Mouse (Mus musculus) limb, embryonic 15.5 days (tissue): Measurements from ENCODE around the gene Atl2. TPM values are rescaled to one million over a fixed set of nuclear protein-coding genes. Genes with fewer than 3 reads are reported as not detected.

Experiments used
- ATAC-seq: fragments of 200-750 bp; cut with Nextera tagmentation; 2 replicates; pipeline ENCODE4 v1.8.0; 2017; ENCODE audit warnings: low read depth, moderate TSS enrichment; ENCODE audit not compliant: insufficient number of reproducible peaks, low FRiP score, low TSS enrichment
- H3K27ac ChIP-seq: fragments of 300-500 bp; sonication (generic); 2 replicates; pipeline ENCODE4 v1.5.1; 2015; ENCODE audit warnings: moderate library complexity, mild to moderate bottlenecking, inconsistent platforms
- H3K27me3 ChIP-seq: fragments of 300-500 bp; sonication (generic); 2 replicates; pipeline ENCODE4 v1.6.1; 2015; ENCODE audit warnings: inconsistent platforms
- H3K36me3 ChIP-seq: fragments of 300-500 bp; sonication (generic); 2 replicates; pipeline ENCODE4 v1.6.1; 2015; ENCODE audit warnings: inconsistent platforms
- H3K4me1 ChIP-seq: fragments of 300-500 bp; sonication (generic); 2 replicates; pipeline ENCODE4 v1.6.1; 2015; ENCODE audit warnings: inconsistent platforms
- H3K4me2 ChIP-seq: fragments of 300-500 bp; sonication (generic); 2 replicates; pipeline ENCODE4 v1.6.1; 2015; ENCODE audit warnings: mild to moderate bottlenecking, inconsistent platforms
- H3K4me3 ChIP-seq: fragments of 300-500 bp; sonication (generic); 2 replicates; pipeline ENCODE4 v1.5.1; 2015; ENCODE audit warnings: mild to moderate bottlenecking, inconsistent platforms
- H3K9ac ChIP-seq: fragments of 300-500 bp; sonication (generic); 2 replicates; pipeline ENCODE4 v1.6.1; 2015; ENCODE audit warnings: inconsistent platforms
- H3K9me3 ChIP-seq: fragments of 300-500 bp; sonication (generic); 2 replicates; pipeline ENCODE4 v1.6.1; 2016; ENCODE audit warnings: inconsistent platforms
- WGBS: fragments of 180-500 bp; shearing (Covaris S2); methylation state at CpG from one replicate; pipeline ENCODE4 v1.1.7; 2015; 5-methylcytosine and 5-hydroxymethylcytosine counted together
- polyA plus RNA-seq: library from polyadenylated mRNA; unstranded; fragments of >200 nt; fragmentation: Nextera tagmentation; extraction: Ambion mirVana; gene quantifications from 2 replicates; pipeline ENCODE4 v1.2.1, GENCODE M21; 2015

The Atl2 gene
- polyA plus RNA-seq, 1 experiment from 2014 or later, result 31.7 TPM

- under 1% methylated on average over 46 of the region's 100 CpGs for WGBS
- H3K27ac ChIP-seq, result peak overlapping the region; percentile 98
- no peaks in the 10 kb centered on the region for H3K9me3 ChIP-seq
- H3K27me3 ChIP-seq, result peaks cover 11% of the 10 kb centered on the region
- peaks cover 24% of the 10 kb centered on the region for H3K4me1 ChIP-seq
- H3K4me3 ChIP-seq, result peak overlapping the region; percentile 95
- no peaks in the 10 kb centered on the region for H3K36me3 ChIP-seq
- H3K9ac ChIP-seq, result peak overlapping the region; percentile 93
- peak overlapping the region; percentile 83 for H3K4me2 ChIP-seq
- peak; percentile 71 for ATAC-seq
Measured at GRCm38 (mm10) chr17:79894971-79895882, 696 bp downstream of the Atl2 start.

- no peaks in the 10 kb centered on the region for H3K9me3 ChIP-seq
Measured at GRCm38 (mm10) chr17:79894054-79894453, 1.9 kb downstream of the Atl2 start.

GRCm38 (mm10) chr17:79891944-79892343 is 4.0 kb downstream of the Atl2 start:
- Histone ChIP-seq H3K9ac (no peak overlapping the region), H3K36me3 (no peaks in the 10 kb centered on the region), H3K27ac (no peak overlapping the region), H3K27me3 (no peaks in the 10 kb centered on the region), H3K4me2 (no peak overlapping the region), H3K4me1 (peaks cover 24% of the 10 kb centered on the region), H3K9me3 (no peaks in the 10 kb centered on the region), H3K4me3 (no peak overlapping the region)
- WGBS, result 58% methylated on average over 7 of the region's 7 CpGs
- ATAC-seq, result no peak

More at GRCm38 (mm10) chr17:79894054-79894453, 1.9 kb downstream of the Atl2 start:
- H3K36me3 ChIP-seq, result no peaks in the 10 kb centered on the region
- H3K9ac ChIP-seq, result no peak overlapping the region
- peak overlapping the region; percentile 83 for H3K4me2 ChIP-seq
- no peak for ATAC-seq
- H3K4me1 ChIP-seq, result peaks cover 24% of the 10 kb centered on the region
- peaks cover 11% of the 10 kb centered on the region for H3K27me3 ChIP-seq
- 61% methylated on average over 4 of the region's 4 CpGs for WGBS
- peak overlapping the region; percentile 95 for H3K4me3 ChIP-seq
- H3K27ac ChIP-seq, result no peak overlapping the region

GRCm38 (mm10) chr17:79887926-79888325 is 8.0 kb downstream of the Atl2 start:
- Histone ChIP-seq H3K4me3 (no peak overlapping the region), H3K27me3 (no peaks in the 10 kb centered on the region), H3K4me2 (no peak overlapping the region), H3K9ac (no peak overlapping the region), H3K9me3 (no peaks in the 10 kb centered on the region), H3K36me3 (no peaks in the 10 kb centered on the region), H3K27ac (no peak overlapping the region), H3K4me1 (peaks cover 10% of the 10 kb centered on the region; the same call in 1 of the 2 replicates)
- ATAC-seq, result no peak
- 73% methylated on average over 1 of the region's 1 CpGs for WGBS

GRCm38 (mm10) chr17:79883198-79883597 is 12.7 kb downstream of the Atl2 start:
- Histone ChIP-seq H3K9ac (no peak overlapping the region), H3K27me3 (no peaks in the 10 kb centered on the region)
- ATAC-seq, result no peak

GRCm38 (mm10) chr17:79865027-79865426 is 30.9 kb downstream of the Atl2 start:
- ATAC-seq, result no peak
- Histone ChIP-seq H3K36me3 (peaks cover 41% of the 10 kb centered on the region), H3K27ac (no peak overlapping the region)

More at GRCm38 (mm10) chr17:79883198-79883597, 12.7 kb downstream of the Atl2 start:
- Histone ChIP-seq H3K27ac (no peak overlapping the region), H3K36me3 (no peaks in the 10 kb centered on the region), H3K4me2 (no peak overlapping the region), H3K4me1 (no peaks in the 10 kb centered on the region), H3K9me3 (no peaks in the 10 kb centered on the region), H3K4me3 (no peak overlapping the region)
- WGBS, result 28% methylated on average over 4 of the region's 4 CpGs

GRCm38 (mm10) chr17:79864503-79864902 is 31.4 kb downstream of the Atl2 start:
- no peaks in the 10 kb centered on the region for H3K4me1 ChIP-seq
- no peak for ATAC-seq
- WGBS, result 83% methylated on average over 8 of the region's 8 CpGs
- no peak overlapping the region for H3K4me3 ChIP-seq
- H3K27me3 ChIP-seq, result no peaks in the 10 kb centered on the region
- H3K4me2 ChIP-seq, result no peak overlapping the region
- H3K9me3 ChIP-seq, result no peaks in the 10 kb centered on the region
- peaks cover 46% of the 10 kb centered on the region for H3K36me3 ChIP-seq
- H3K9ac ChIP-seq, result no peak overlapping the region
- H3K27ac ChIP-seq, result no peak overlapping the region

More at GRCm38 (mm10) chr17:79865027-79865426, 30.9 kb downstream of the Atl2 start:
- Histone ChIP-seq H3K27me3 (no peaks in the 10 kb centered on the region), H3K4me1 (no peaks in the 10 kb centered on the region), H3K4me2 (no peak overlapping the region), H3K9ac (no peak overlapping the region), H3K4me3 (no peak overlapping the region), H3K9me3 (no peaks in the 10 kb centered on the region)
- 88% methylated on average over 5 of the region's 5 CpGs for WGBS

- H3K4me1 ChIP-seq, result no peaks in the 10 kb centered on the region
- WGBS, result 89% methylated on average over 1 of the region's 1 CpGs
- peaks cover 61% of the 10 kb centered on the region for H3K36me3 ChIP-seq
- H3K27ac ChIP-seq, result no peak overlapping the region
- H3K9ac ChIP-seq, result no peak overlapping the region
- no peaks in the 10 kb centered on the region for H3K27me3 ChIP-seq
- no peaks in the 10 kb centered on the region for H3K9me3 ChIP-seq
- no peak overlapping the region for H3K4me3 ChIP-seq
- ATAC-seq, result no peak
- no peak overlapping the region for H3K4me2 ChIP-seq
Measured at GRCm38 (mm10) chr17:79862038-79862437, 33.9 kb downstream of the Atl2 start.

- Histone ChIP-seq H3K4me3 (no peak overlapping the region), H3K27ac (no peak overlapping the region), H3K4me2 (no peak overlapping the region), H3K4me1 (no peaks in the 10 kb centered on the region), H3K36me3 (peaks cover 73% of the 10 kb centered on the region), H3K9me3 (no peaks in the 10 kb centered on the region), H3K9ac (no peak overlapping the region), H3K27me3 (0 out of 2 replicates have a peak, but pooled peaks cover under 1% of the 10 kb centered on the region)
- no peak for ATAC-seq
- 89% methylated on average over 8 of the region's 8 CpGs for WGBS
Measured at GRCm38 (mm10) chr17:79855533-79855932, 40.4 kb downstream of the Atl2 start.

GRCm38 (mm10) chr17:79848385-79848784 is 47.5 kb downstream of the Atl2 start:
- 45% methylated on average over 5 of the region's 5 CpGs for WGBS
- Histone ChIP-seq H3K9ac (no peak overlapping the region), H3K27ac (no peak overlapping the region), H3K4me3 (no peak overlapping the region), H3K27me3 (peaks cover 2% of the 10 kb centered on the region; the same call in 1 of the 2 replicates), H3K4me1 (no peaks in the 10 kb centered on the region), H3K9me3 (no peaks in the 10 kb centered on the region), H3K36me3 (peaks cover 24% of the 10 kb centered on the region), H3K4me2 (no peak overlapping the region)
- ATAC-seq, result peak; percentile 78; the same call in 1 of the 2 replicates

- whole genome bisulfite sequencing, result 91% methylated on average over 2 of the region's 2 CpGs
- H3K9ac ChIP-seq, result no peak overlapping the region
- no peak for ATAC-seq
- H3K27me3 ChIP-seq, result peaks cover 16% of the 10 kb centered on the region; the same call in 1 of the 2 replicates
- H3K27ac ChIP-seq, result no peak overlapping the region
- no peak overlapping the region for H3K4me3 ChIP-seq
- H3K4me2 ChIP-seq, result no peak overlapping the region
- H3K9me3 ChIP-seq, result no peaks in the 10 kb centered on the region
- no peaks in the 10 kb centered on the region for H3K4me1 ChIP-seq
- H3K36me3 ChIP-seq, result peaks cover 8% of the 10 kb centered on the region
Measured at GRCm38 (mm10) chr17:79846182-79846581, 49.7 kb downstream of the Atl2 start.

- WGBS, result 76% methylated on average over 2 of the region's 2 CpGs
- Histone ChIP-seq H3K9ac (no peak overlapping the region), H3K4me3 (no peak overlapping the region), H3K36me3 (peaks cover 7% of the 10 kb centered on the region), H3K27ac (no peak overlapping the region), H3K9me3 (no peaks in the 10 kb centered on the region), H3K4me1 (no peaks in the 10 kb centered on the region), H3K27me3 (peaks cover 16% of the 10 kb centered on the region; the same call in 1 of the 2 replicates), H3K4me2 (no peak overlapping the region)
- ATAC-seq, result no peak
Measured at GRCm38 (mm10) chr17:79845695-79846094, 50.2 kb downstream of the Atl2 start.
